Comparison of ENCODE assay signal across 16 mouse cellular contexts in genomic region chr14:76487609-76488008, GRCm38 (mm10).
DNase-seq lines count a peak whose midpoint lies in the region; ATAC-seq and TF ChIP-seq lines count a peak whose summit lies in the region.
"Had no signal": no experiment of that assay in that cellular context is flagged by ENCODE, and none has a peak within 500 bp of the region (broad histone marks: within the 10 kb centered on the region; RNA-seq: fewer than 3 reads in every experiment).

No protein-coding gene starts in this region.

- H3K9me3 ChIP-seq in kidney, embryonic 16.5 days (ENCODE audit: low read length) = no peaks in the 10 kb centered on the region
- no peaks in the 10 kb centered on the region for H3K9me3 ChIP-seq in hindbrain, postnatal 0 days (ENCODE audit: low read length)
- H3K9me3 ChIP-seq in stomach, postnatal 0 days (ENCODE audit: control insufficient read depth, low read length) = no peaks in the 10 kb centered on the region

- TF ChIP-seq EP300 in stomach, postnatal 0 days (optimal IDR thresholded peaks at IDR 0.05) = no peak

- no peak overlapping the region for H3K4me3 ChIP-seq in kidney, embryonic 16.5 days (ENCODE audit: low read length)
- H3K4me3 ChIP-seq in testis, adult 2 months (ENCODE audit: control insufficient read depth, low read depth, low read length) = no peak overlapping the region
- H3K4me3 ChIP-seq in hindbrain, postnatal 0 days (ENCODE audit: low read length) = no peak overlapping the region
- H3K4me3 ChIP-seq in stomach, postnatal 0 days (ENCODE audit: low read depth, low read length) = no peak overlapping the region
- H3K4me3 ChIP-seq: erythroblast, embryonic 14.5 days had no signal

- H3K27me3 ChIP-seq in kidney, embryonic 16.5 days (ENCODE audit: insufficient read depth, low read length) = no peaks in the 10 kb centered on the region
- no peaks in the 10 kb centered on the region for H3K27me3 ChIP-seq in testis, adult 2 months (ENCODE audit: control insufficient read depth, insufficient read depth, low read length)
- H3K27me3 ChIP-seq in hindbrain, postnatal 0 days (ENCODE audit: insufficient read depth, low read length) = no peaks in the 10 kb centered on the region
- no peaks in the 10 kb centered on the region for H3K27me3 ChIP-seq in stomach, postnatal 0 days (ENCODE audit: control insufficient read depth, insufficient read depth, low read length)

- ATAC-seq in kidney, embryonic 16.5 days (ENCODE audit: low FRiP score, low TSS enrichment) = 0 out of 2 replicates have a peak, but pooled peaks have one; percentile 15
- no peak for ATAC-seq in hindbrain, postnatal 0 days
- peak; percentile 51; the same call in 1 of the 2 replicates for ATAC-seq in stomach, postnatal 0 days (ENCODE audit: low FRiP score, low TSS enrichment)

- DNase-seq in kidney, postnatal 4 days = no peak
- DNase-seq in testis, postnatal 14 days (ENCODE audit: low spot score) = no peak
- DNase-seq in hindbrain, postnatal 0 days (ENCODE audit: low spot score) = no peak
- no peak for DNase-seq in stomach, postnatal 0 days (ENCODE audit: low spot score)
- no peak for DNase-seq in natural killer cell, adult 2 months (ENCODE audit: low spot score in 2 of 2)
- DNase-seq in cerebellum, adult 9-11 months = no peak
- DNase-seq: adrenal gland, postnatal 10 days; heart, postnatal 10 days; kidney, adult 9 months; layer of hippocampus, postnatal 36 days; thymus, adult 2 months had no signal

- H3K4me2 ChIP-seq in kidney, embryonic 16.5 days (replicated peaks; ENCODE audit: low read depth, low read length) = no peak overlapping the region
- H3K4me2 ChIP-seq in hindbrain, postnatal 0 days (ENCODE audit: low read depth, low read length) = no peak overlapping the region
- no peak overlapping the region; the same call in 1 of the 2 replicates for H3K4me2 ChIP-seq in stomach, postnatal 0 days (replicated peaks; ENCODE audit: low read depth)

- peaks cover 18% of the 10 kb centered on the region; the same call in 1 of the 2 replicates for H3K4me1 ChIP-seq in kidney, embryonic 16.5 days (ENCODE audit: insufficient read depth, low read length)
- peaks cover 7% of the 10 kb centered on the region for H3K4me1 ChIP-seq in testis, adult 2 months (ENCODE audit: control insufficient read depth, insufficient read depth, low read length)
- H3K4me1 ChIP-seq in hindbrain, postnatal 0 days (ENCODE audit: insufficient read depth, low read length) = peaks cover 7% of the 10 kb centered on the region; the same call in 1 of the 2 replicates
- H3K4me1 ChIP-seq in stomach, postnatal 0 days (replicated peaks; ENCODE audit: control insufficient read depth, insufficient read depth) = no peaks in the 10 kb centered on the region

- peak overlapping the region; percentile 71 for H3K27ac ChIP-seq in kidney, embryonic 16.5 days (ENCODE audit: low read length)
- H3K27ac ChIP-seq in testis, adult 2 months (ENCODE audit: control insufficient read depth, insufficient read depth, low read depth, low read length) = peak overlapping the region; percentile 52; the same call in 1 of the 2 replicates
- peak overlapping the region; percentile 61; the same call in 1 of the 2 replicates for H3K27ac ChIP-seq in hindbrain, postnatal 0 days
- no peak overlapping the region for H3K27ac ChIP-seq in stomach, postnatal 0 days (replicated peaks)
- H3K27ac ChIP-seq: liver, embryonic 14.5 days; macrophage had no signal

- TF ChIP-seq CTCF in testis, adult 2 months (IDR thresholded peaks at IDR 0.05; ENCODE audit: control insufficient read depth, insufficient read depth, insufficient replicate concordance, low read depth, low read length) = no peak
- no peak for TF ChIP-seq CTCF in hindbrain, postnatal 0 days (IDR thresholded peaks at IDR 0.05; ENCODE audit: low read depth)
- no peak for TF ChIP-seq CTCF in stomach, postnatal 0 days (IDR thresholded peaks at IDR 0.05; ENCODE audit: low read depth)

- no peak overlapping the region for H3K9ac ChIP-seq in kidney, embryonic 16.5 days (replicated peaks; ENCODE audit: low read length)
- H3K9ac ChIP-seq in hindbrain, postnatal 0 days (replicated peaks; ENCODE audit: low read length) = no peak overlapping the region
- H3K9ac ChIP-seq in stomach, postnatal 0 days (ENCODE audit: low read length) = no peak overlapping the region
- H3K9ac ChIP-seq: liver, embryonic 14.5 days had no signal

- TF ChIP-seq POLR2A in testis, adult 2 months (IDR thresholded peaks at IDR 0.05; ENCODE audit: control insufficient read depth, low read depth, low read length) = no peak

- H3K36me3 ChIP-seq in kidney, embryonic 16.5 days (ENCODE audit: insufficient read depth, low read length) = no peaks in the 10 kb centered on the region
- no peaks in the 10 kb centered on the region; the same call in none of the 2 replicates for H3K36me3 ChIP-seq in testis, adult 2 months (ENCODE audit: control insufficient read depth, insufficient read depth, low read length)
- no peaks in the 10 kb centered on the region for H3K36me3 ChIP-seq in hindbrain, postnatal 0 days (ENCODE audit: insufficient read depth, low read length)
- H3K36me3 ChIP-seq in stomach, postnatal 0 days (ENCODE audit: control insufficient read depth, insufficient read depth, low read length) = no peaks in the 10 kb centered on the region

- WGBS in kidney, embryonic 16.5 days = 81% methylated on average over 16 of the region's 16 CpGs
- WGBS in hindbrain, postnatal 0 days = 89% methylated on average over 16 of the region's 16 CpGs
- WGBS in stomach, postnatal 0 days = 69% methylated on average over 16 of the region's 16 CpGs
